Mouse (Mus musculus) heart, embryonic 11.5 days (tissue): ENCODE data around the gene Pklr. TPM values are rescaled to one million over a fixed set of nuclear protein-coding genes. Genes with fewer than 3 reads are reported as not detected.
A peak's percentile ranks its signal among the peaks of the same experiment; 100 is the strongest.

Source experiments
- ATAC-seq: fragments of 200-750 bp; cut with Nextera tagmentation; replicated peaks from 2 replicates; pipeline ENCODE4 v1.8.0; 2017; ENCODE audit warnings: moderate library complexity; ENCODE audit not compliant: insufficient number of reproducible peaks, low FRiP score, low TSS enrichment
- H3K27ac ChIP-seq: fragments of 300-500 bp; sonication (generic); 2 replicates; pipeline ENCODE4 v1.5.1; 2014; ENCODE audit warnings: mild to moderate bottlenecking, low read depth, low read length
- H3K27me3 ChIP-seq: fragments of 300-500 bp; sonication (generic); 2 replicates; pipeline ENCODE4 v1.6.1; 2014; ENCODE audit warnings: mild to moderate bottlenecking, low read length, mixed read lengths; ENCODE audit not compliant: control insufficient read depth, insufficient read depth
- H3K36me3 ChIP-seq: fragments of 300-500 bp; sonication (generic); 2 replicates; pipeline ENCODE4 v1.6.1; 2014; ENCODE audit warnings: mild to moderate bottlenecking, low read length, moderate library complexity, mixed read lengths; ENCODE audit not compliant: control insufficient read depth, insufficient read depth
- H3K4me1 ChIP-seq: fragments of 300-500 bp; sonication (generic); 2 replicates; pipeline ENCODE4 v1.6.1; 2014; ENCODE audit warnings: low read length; ENCODE audit not compliant: control insufficient read depth, insufficient read depth
- H3K4me2 ChIP-seq: fragments of 300-500 bp; sonication (generic); 2 replicates; pipeline ENCODE4 v1.6.1; 2014; ENCODE audit warnings: mild to moderate bottlenecking, moderate library complexity
- H3K4me3 ChIP-seq: fragments of 300-500 bp; sonication (generic); 2 replicates; pipeline ENCODE4 v1.5.1; 2014; ENCODE audit warnings: low read depth, low read length
- H3K9ac ChIP-seq: fragments of 300-500 bp; sonication (generic); 2 replicates; pipeline ENCODE4 v1.6.1; 2014; ENCODE audit warnings: mild to moderate bottlenecking, low read depth, low read length, moderate library complexity
- H3K9me3 ChIP-seq: fragments of 300-500 bp; sonication (generic); replicated peaks from 2 replicates; pipeline ENCODE4 v1.6.1; 2016; ENCODE audit warnings: low read length; ENCODE audit not compliant: control insufficient read depth
- WGBS: fragments of 180-500 bp; shearing (Covaris S2); extraction: QIAGEN DNeasy Blood & Tissue Kit; methylation state at CpG from one replicate; pipeline ENCODE4 v1.1.7; 2014; ENCODE audit not compliant: insufficient replicate concordance; 5-methylcytosine and 5-hydroxymethylcytosine counted together
- polyA plus RNA-seq: library from polyadenylated mRNA; unstranded; fragments of >200 nt; fragmentation: Nextera tagmentation; extraction: Ambion mirVana; gene quantifications from 2 replicates; pipeline ENCODE4 v1.2.1, GENCODE M21; 2014

The Pklr gene
- polyA plus RNA-seq, 1 experiment from 2014 or later, result 8.7 TPM

- peaks cover 51% of the 10 kb centered on the region for H3K36me3 ChIP-seq
- peak; percentile 87 for ATAC-seq
- under 1% methylated on average over 43 of the region's 43 CpGs for WGBS
- H3K27ac ChIP-seq, result peak within 1 kb of the TSS; percentile 67
- H3K4me2 ChIP-seq, result peak within 1 kb of the TSS; percentile 89
- no peaks in the 10 kb centered on the region for H3K9me3 ChIP-seq
- peak within 1 kb of the TSS; percentile 92 for H3K9ac ChIP-seq
- H3K27me3 ChIP-seq, result no peaks in the 10 kb centered on the region
- H3K4me1 ChIP-seq, result peaks cover 14% of the 10 kb centered on the region; the same call in 1 of the 2 replicates
- peak within 1 kb of the TSS; percentile 80 for H3K4me3 ChIP-seq
Observed at GRCm38 (mm10) chr3:89177242-89178106, 41.5 kb downstream of the Pklr start, which contains the start of gene Scamp3. Gene Scamp3 (plus strand): TSS chr3:89177473.

GRCm38 (mm10) chr3:89178107-89178385, 42.1 kb downstream of the Pklr start:
- Histone ChIP-seq H3K27ac (peak overlapping the region; percentile 67), H3K9ac (peak overlapping the region; percentile 92)
- no peak for ATAC-seq

GRCm38 (mm10) chr3:89179056-89179455, 43.1 kb downstream of the Pklr start:
- Histone ChIP-seq H3K4me1 (peaks cover 23% of the 10 kb centered on the region; the same call in 1 of the 2 replicates), H3K27ac (no peak overlapping the region), H3K9ac (no peak overlapping the region), H3K4me2 (no peak overlapping the region), H3K4me3 (no peak overlapping the region), H3K36me3 (peaks cover 39% of the 10 kb centered on the region), H3K9me3 (no peaks in the 10 kb centered on the region), H3K27me3 (no peaks in the 10 kb centered on the region)
- ATAC-seq, result no peak
- 91% methylated on average over 11 of the region's 11 CpGs for WGBS

More at GRCm38 (mm10) chr3:89178107-89178385, 42.1 kb downstream of the Pklr start:
- peak overlapping the region; percentile 80 for H3K4me3 ChIP-seq
- H3K4me2 ChIP-seq, result peak overlapping the region; percentile 89
- no peaks in the 10 kb centered on the region for H3K9me3 ChIP-seq
- H3K27me3 ChIP-seq, result no peaks in the 10 kb centered on the region
- 6% methylated on average over 6 of the region's 6 CpGs for WGBS
- peaks cover 49% of the 10 kb centered on the region for H3K36me3 ChIP-seq
- peaks cover 17% of the 10 kb centered on the region; the same call in 1 of the 2 replicates for H3K4me1 ChIP-seq

- ATAC-seq, result no peak
- H3K4me1 ChIP-seq, result peaks cover 24% of the 10 kb centered on the region; the same call in 1 of the 2 replicates
- peaks cover 3% of the 10 kb centered on the region; the same call in 1 of the 2 replicates for H3K27me3 ChIP-seq
- no peak overlapping the region for H3K4me2 ChIP-seq
- H3K4me3 ChIP-seq, result no peak overlapping the region
- peaks cover 18% of the 10 kb centered on the region for H3K36me3 ChIP-seq
- no peaks in the 10 kb centered on the region for H3K9me3 ChIP-seq
- no peak overlapping the region for H3K9ac ChIP-seq
- 90% methylated on average over 27 of the region's 27 CpGs for WGBS
- H3K27ac ChIP-seq, result no peak overlapping the region
Observed at GRCm38 (mm10) chr3:89181749-89182500, 46.0 kb downstream of the Pklr start.

- H3K4me2 ChIP-seq, result peak overlapping the region; percentile 95
- WGBS, result 46% methylated on average over 7 of the region's 7 CpGs
- no peaks in the 10 kb centered on the region for H3K9me3 ChIP-seq
- H3K27ac ChIP-seq, result no peak overlapping the region
- H3K4me3 ChIP-seq, result peak overlapping the region; percentile 63
- ATAC-seq, result 0 out of 2 replicates have a peak, but pooled peaks have one; percentile 5
- H3K9ac ChIP-seq, result no peak overlapping the region; the same call in 1 of the 2 replicates
- H3K4me1 ChIP-seq, result peaks cover 24% of the 10 kb centered on the region; the same call in 1 of the 2 replicates
- H3K36me3 ChIP-seq, result peaks cover 18% of the 10 kb centered on the region
- H3K27me3 ChIP-seq, result peaks cover 4% of the 10 kb centered on the region; the same call in 1 of the 2 replicates
Observed at GRCm38 (mm10) chr3:89182531-89183057, 46.7 kb downstream of the Pklr start.

GRCm38 (mm10) chr3:89183058-89183958, 47.4 kb downstream of the Pklr start, which contains the start of gene Fam189b:
Gene Fam189b (plus strand): TSS chr3:89183143.
- H3K27ac ChIP-seq, result 0 out of 2 replicates have a peak within 1 kb of the TSS, but pooled peaks have one; percentile 17
- peaks cover 19% of the 10 kb centered on the region; the same call in 1 of the 2 replicates for H3K4me1 ChIP-seq
- peak within 1 kb of the TSS; percentile 82 for H3K9ac ChIP-seq
- peak within 1 kb of the TSS; percentile 95 for H3K4me2 ChIP-seq
- ATAC-seq, result peak; percentile 86
- peaks cover 4% of the 10 kb centered on the region; the same call in 1 of the 2 replicates for H3K27me3 ChIP-seq
- WGBS, result 5% methylated on average over 39 of the region's 39 CpGs
- peaks cover 18% of the 10 kb centered on the region for H3K36me3 ChIP-seq
- H3K4me3 ChIP-seq, result peak within 1 kb of the TSS; percentile 63
- H3K9me3 ChIP-seq, result no peaks in the 10 kb centered on the region

- Histone ChIP-seq H3K4me3 (peak overlapping the region; percentile 63), H3K27ac (no peak overlapping the region), H3K4me1 (peaks cover 13% of the 10 kb centered on the region; the same call in 1 of the 2 replicates), H3K9me3 (no peaks in the 10 kb centered on the region), H3K27me3 (peaks cover 4% of the 10 kb centered on the region; the same call in 1 of the 2 replicates), H3K36me3 (peaks cover 18% of the 10 kb centered on the region), H3K4me2 (peak overlapping the region; percentile 95), H3K9ac (peak overlapping the region; percentile 82)
- WGBS, result 70% methylated on average over 6 of the region's 6 CpGs
- no peak for ATAC-seq
Observed at GRCm38 (mm10) chr3:89183959-89184315, 48.0 kb downstream of the Pklr start.
